Mouse (Mus musculus) liver, postnatal 0 days (tissue): Measurements from ENCODE around the gene Bspry.

ENCODE experiments used
- CTCF ChIP-seq: sonication (generic); IDR thresholded peaks from 2 replicates; pipeline ENCODE4 v1.5.1; 2016; ENCODE audit warnings: antibody characterized with exemption, low read depth
- EP300 ChIP-seq: IDR thresholded peaks from 2 replicates; pipeline ENCODE4 v1.6.1; 2016; ENCODE audit warnings: antibody characterized with exemption, low read depth, mild to moderate bottlenecking

DNA sequence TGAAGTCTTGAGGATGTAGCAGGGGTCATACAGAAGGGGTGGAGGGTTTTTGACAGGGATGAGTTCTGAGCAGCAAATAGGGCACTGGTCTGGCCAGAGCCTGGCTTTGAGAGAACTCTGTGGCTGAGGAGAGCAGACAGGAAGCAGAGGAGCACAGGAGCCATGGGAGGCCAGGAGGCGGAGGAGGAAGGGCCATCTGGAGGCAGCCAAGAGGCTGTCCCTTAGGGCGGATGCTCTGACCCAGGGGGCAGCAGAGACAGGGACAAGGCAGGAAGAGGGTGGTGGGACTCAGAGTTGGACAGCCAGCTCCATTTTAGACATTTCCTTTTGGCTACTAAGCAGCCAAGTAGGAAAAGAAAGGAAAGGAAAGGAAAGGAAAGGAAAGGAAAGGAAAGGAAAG, 36.2 kb downstream of the Bspry start:
- TF ChIP-seq CTCF, result peak; percentile 51
- TF ChIP-seq EP300, result no peak
